Mouse (Mus musculus) midbrain, embryonic 15.5 days (tissue): ENCODE data around the gene Mmp15. TPM values are rescaled to one million over a fixed set of nuclear protein-coding genes. Genes with fewer than 3 reads are reported as not detected.

ENCODE experiments used
- ATAC-seq: fragments of 200-750 bp; cut with Nextera tagmentation; replicated peaks from 2 replicates; pipeline ENCODE4 v1.8.0; 2017; ENCODE audit warnings: moderate TSS enrichment
- H3K27ac ChIP-seq: fragments of 300-500 bp; sonication (generic); 2 replicates; pipeline ENCODE4 v1.5.1; 2015; ENCODE audit warnings: mild to moderate bottlenecking, inconsistent platforms
- H3K27me3 ChIP-seq: fragments of 300-500 bp; sonication (generic); replicated peaks from 2 replicates; pipeline ENCODE4 v1.6.1; 2015; ENCODE audit warnings: inconsistent platforms
- H3K36me3 ChIP-seq: fragments of 300-500 bp; sonication (generic); replicated peaks from 2 replicates; pipeline ENCODE4 v1.6.1; 2015; ENCODE audit warnings: inconsistent platforms
- H3K4me1 ChIP-seq: fragments of 300-500 bp; sonication (generic); 2 replicates; pipeline ENCODE4 v1.6.1; 2015; ENCODE audit warnings: inconsistent platforms
- H3K4me2 ChIP-seq: fragments of 300-500 bp; sonication (generic); 2 replicates; pipeline ENCODE4 v1.6.1; 2015; ENCODE audit warnings: inconsistent platforms, mild to moderate bottlenecking, moderate library complexity
- H3K4me3 ChIP-seq: fragments of 300-500 bp; sonication (generic); 2 replicates; pipeline ENCODE4 v1.5.1; 2015; ENCODE audit warnings: mild to moderate bottlenecking, inconsistent platforms
- H3K9ac ChIP-seq: fragments of 300-500 bp; sonication (generic); 2 replicates; pipeline ENCODE4 v1.6.1; 2015; ENCODE audit warnings: mild to moderate bottlenecking, inconsistent platforms
- H3K9me3 ChIP-seq: fragments of 300-500 bp; sonication (generic); 2 replicates; pipeline ENCODE4 v1.6.1; 2016; ENCODE audit warnings: inconsistent platforms
- WGBS: fragments of 180-500 bp; shearing (Covaris S2); methylation state at CpG from one replicate; pipeline ENCODE4 v1.1.7; 2015; ENCODE audit warnings: mixed read lengths; 5-methylcytosine and 5-hydroxymethylcytosine counted together
- polyA plus RNA-seq: library from polyadenylated mRNA; unstranded; fragments of >200 nt; fragmentation: Nextera tagmentation; extraction: Ambion mirVana; gene quantifications from 2 replicates; pipeline ENCODE4 v1.2.1, GENCODE M21; 2015

Gene Mmp15
- polyA plus RNA-seq, 1 experiment from 2014 or later, result 18.1 TPM

- Histone ChIP-seq H3K36me3 (peaks cover 8% of the 10 kb centered on the region; the same call in 1 of the 2 replicates), H3K4me1 (peaks cover 36% of the 10 kb centered on the region), H3K4me2 (no peak overlapping the region), H3K27me3 (no peaks in the 10 kb centered on the region), H3K4me3 (no peak overlapping the region), H3K9me3 (no peaks in the 10 kb centered on the region), H3K9ac (no peak overlapping the region), H3K27ac (0 out of 2 replicates have a peak overlapping the region, but pooled peaks have one; percentile 15)
- WGBS, result 89% methylated on average over 2 of the region's 2 CpGs
- ATAC-seq, result no peak
Measured at GRCm38 (mm10) chr8:95348356-95348755, 3.7 kb upstream of the Mmp15 start.

DNA sequence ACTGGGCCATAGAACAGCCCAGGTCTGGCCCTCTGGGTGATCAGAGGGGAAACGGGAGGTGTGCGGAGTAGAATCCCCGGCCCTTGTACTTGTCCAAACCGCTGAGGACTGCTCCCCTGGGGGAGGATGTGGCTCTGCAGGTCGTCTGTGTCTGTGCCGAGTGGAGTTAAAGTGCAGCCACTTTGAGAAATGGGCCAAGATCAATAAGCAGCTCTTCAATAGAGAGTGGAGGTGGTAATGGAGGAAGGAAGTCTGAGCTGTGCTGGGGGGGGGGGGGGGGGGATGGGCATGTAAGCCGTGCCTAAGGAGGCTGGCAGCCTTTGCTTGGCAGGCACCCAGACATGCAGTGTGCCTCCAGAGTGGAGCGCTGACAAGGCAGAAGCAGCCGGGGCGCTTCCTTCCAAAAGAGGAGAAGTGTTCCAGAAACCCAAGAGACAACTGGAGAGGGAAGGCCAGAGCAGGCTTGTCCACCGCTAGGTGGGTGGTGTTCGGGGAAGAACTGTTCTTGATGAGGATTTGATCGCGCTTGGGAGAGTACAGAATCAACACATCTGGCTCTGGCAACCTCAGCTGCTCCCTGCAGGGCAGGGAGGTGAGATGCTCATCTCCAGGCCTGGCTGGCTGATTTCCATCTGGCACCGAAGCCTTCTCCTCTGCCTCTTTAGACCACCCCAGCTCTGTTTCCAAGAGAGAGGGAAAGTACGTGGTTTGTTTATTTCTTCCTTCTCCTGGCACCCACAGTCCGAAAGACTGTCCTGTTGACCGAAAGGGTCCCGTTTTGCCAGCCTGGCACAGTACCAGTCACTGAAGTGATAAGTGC, 3.0 kb upstream of the Mmp15 start:
- H3K9ac ChIP-seq, result no peak overlapping the region
- H3K4me1 ChIP-seq, result peaks cover 43% of the 10 kb centered on the region
- no peak overlapping the region for H3K4me3 ChIP-seq
- 0 out of 2 replicates have a peak overlapping the region, but pooled peaks have one; percentile 15 for H3K27ac ChIP-seq
- H3K36me3 ChIP-seq, result 0 out of 2 replicates have a peak, but pooled peaks cover 7% of the 10 kb centered on the region
- 47% methylated on average over 19 of the region's 19 CpGs for WGBS
- no peak for ATAC-seq
- H3K4me2 ChIP-seq, result peak overlapping the region; percentile 19; the same call in 1 of the 2 replicates
- H3K27me3 ChIP-seq, result no peaks in the 10 kb centered on the region
- H3K9me3 ChIP-seq, result no peaks in the 10 kb centered on the region

DNA sequence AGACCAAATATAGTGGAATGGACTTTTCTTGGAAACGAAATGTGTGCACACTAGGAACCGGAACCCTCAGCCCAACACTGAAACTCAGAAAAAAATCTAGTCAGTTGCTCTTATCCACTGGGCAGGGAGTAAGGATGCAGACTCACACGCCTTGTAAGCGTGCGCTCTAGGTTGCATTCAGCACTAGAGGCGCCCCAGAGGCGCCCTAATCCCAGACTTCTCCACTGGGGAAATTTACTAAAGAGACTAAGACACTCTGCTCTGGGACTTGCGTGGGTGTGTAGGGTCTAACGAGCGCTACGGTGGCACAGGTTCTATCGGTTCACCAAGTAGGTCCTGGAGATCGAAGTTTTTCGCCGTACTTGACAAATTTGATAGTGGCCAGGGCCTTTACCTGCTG, 607 bp upstream of the Mmp15 start:
- peak overlapping the region; percentile 84 for H3K4me3 ChIP-seq
- peak overlapping the region; percentile 95 for H3K4me2 ChIP-seq
- peaks cover 59% of the 10 kb centered on the region for H3K4me1 ChIP-seq
- H3K36me3 ChIP-seq, result no peaks in the 10 kb centered on the region
- H3K9me3 ChIP-seq, result no peaks in the 10 kb centered on the region
- peak overlapping the region; percentile 80 for H3K27ac ChIP-seq
- no peak for ATAC-seq
- WGBS, result 2% methylated on average over 15 of the region's 15 CpGs
- H3K27me3 ChIP-seq, result no peaks in the 10 kb centered on the region
- 0 out of 2 replicates have a peak overlapping the region, but pooled peaks have one; percentile 68 for H3K9ac ChIP-seq

- Histone ChIP-seq H3K4me3 (peak overlapping the region; percentile 84), H3K36me3 (no peaks in the 10 kb centered on the region), H3K4me1 (peaks cover 57% of the 10 kb centered on the region), H3K9ac (peak overlapping the region; percentile 68), H3K27me3 (no peaks in the 10 kb centered on the region), H3K4me2 (peak overlapping the region; percentile 95), H3K9me3 (no peaks in the 10 kb centered on the region), H3K27ac (peak overlapping the region; percentile 80)
- WGBS, result 2% methylated on average over 60 of the region's 62 CpGs
- ATAC-seq, result peak; percentile 56
Measured at GRCm38 (mm10) chr8:95352871-95353866, 1.1 kb downstream of the Mmp15 start.

- Histone ChIP-seq H3K27me3 (no peaks in the 10 kb centered on the region), H3K27ac (no peak overlapping the region), H3K36me3 (no peaks in the 10 kb centered on the region), H3K9me3 (no peaks in the 10 kb centered on the region), H3K4me2 (peak overlapping the region; percentile 95; the same call in 1 of the 2 replicates), H3K4me1 (peaks cover 56% of the 10 kb centered on the region), H3K9ac (no peak overlapping the region), H3K4me3 (no peak overlapping the region)
- 83% methylated on average over 2 of the region's 2 CpGs for WGBS
- ATAC-seq, result no peak
Measured at GRCm38 (mm10) chr8:95354606-95355005, 2.5 kb downstream of the Mmp15 start.

GRCm38 (mm10) chr8:95358550-95359411, 6.7 kb downstream of the Mmp15 start:
- peaks cover 52% of the 10 kb centered on the region for H3K4me1 ChIP-seq
- H3K9ac ChIP-seq, result no peak overlapping the region
- H3K9me3 ChIP-seq, result no peaks in the 10 kb centered on the region
- WGBS, result 51% methylated on average over 8 of the region's 8 CpGs
- no peak overlapping the region for H3K4me2 ChIP-seq
- H3K4me3 ChIP-seq, result no peak overlapping the region
- H3K36me3 ChIP-seq, result no peaks in the 10 kb centered on the region
- peak overlapping the region; percentile 10; the same call in 1 of the 2 replicates for H3K27ac ChIP-seq
- ATAC-seq, result no peak
- no peaks in the 10 kb centered on the region for H3K27me3 ChIP-seq

DNA sequence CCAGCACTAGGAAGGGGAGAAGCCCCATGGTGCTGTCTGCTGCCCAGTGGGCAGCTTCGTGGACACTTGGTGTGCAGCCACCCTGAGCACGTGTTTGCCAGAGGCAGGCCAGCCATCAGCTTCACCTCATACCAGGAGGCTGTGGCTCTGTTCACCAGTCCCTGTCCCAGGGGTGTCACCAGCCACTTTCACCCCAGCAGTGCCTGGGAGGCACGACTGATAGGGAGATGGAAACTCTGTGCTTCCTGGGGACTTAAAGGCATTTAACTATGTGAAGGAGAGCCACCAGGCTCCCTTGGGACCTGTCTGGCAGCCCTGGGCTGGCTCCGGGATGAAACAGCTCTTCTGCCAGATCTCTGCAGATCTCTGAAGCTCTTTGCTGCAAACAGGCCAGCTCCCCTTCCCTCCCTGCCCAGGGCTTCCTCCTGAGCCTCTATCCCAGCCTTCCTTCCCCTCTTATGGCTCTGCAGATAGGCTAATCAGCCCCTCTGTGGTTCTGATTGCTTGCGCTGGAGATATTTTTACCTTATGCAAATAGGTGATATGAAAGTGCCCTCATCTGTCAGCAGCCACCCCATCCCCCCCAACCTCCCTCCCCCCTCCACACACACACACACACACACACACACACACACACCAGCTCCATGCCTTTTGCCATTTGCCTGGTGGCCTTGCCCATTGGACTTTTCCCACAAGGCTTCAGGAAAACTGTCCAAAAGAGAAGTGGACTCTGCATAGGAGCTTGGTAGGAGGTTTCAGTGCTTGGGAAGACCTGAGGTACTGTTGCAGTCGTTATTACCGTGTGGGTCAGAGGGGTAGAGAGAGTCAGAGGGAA, 8.3 kb downstream of the Mmp15 start:
- Histone ChIP-seq H3K4me1 (peaks cover 38% of the 10 kb centered on the region), H3K36me3 (no peaks in the 10 kb centered on the region), H3K27ac (peak overlapping the region; percentile 45), H3K4me3 (no peak overlapping the region), H3K4me2 (no peak overlapping the region), H3K27me3 (no peaks in the 10 kb centered on the region), H3K9me3 (no peaks in the 10 kb centered on the region), H3K9ac (no peak overlapping the region)
- ATAC-seq, result peak; percentile 22; the same call in 1 of the 2 replicates
- 41% methylated on average over 7 of the region's 7 CpGs for WGBS

DNA sequence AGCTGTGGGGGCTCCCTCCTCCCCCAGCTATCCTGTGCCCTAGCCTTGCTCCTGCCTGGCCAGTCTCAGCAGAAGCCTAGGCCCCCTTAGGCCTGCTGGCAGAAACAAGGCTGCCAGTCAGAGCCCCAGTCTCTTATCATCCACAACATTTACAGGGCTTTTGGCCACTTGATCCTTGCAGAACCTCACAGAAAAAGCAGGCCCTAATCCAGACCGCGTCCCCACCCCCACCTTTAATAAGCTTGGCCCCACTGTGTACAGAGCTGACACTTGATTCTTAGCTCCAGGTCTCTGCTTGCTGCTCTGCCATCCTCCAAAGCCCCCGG, 8.9 kb downstream of the Mmp15 start:
- Histone ChIP-seq H3K27me3 (no peaks in the 10 kb centered on the region), H3K9ac (no peak overlapping the region), H3K4me3 (no peak overlapping the region), H3K36me3 (no peaks in the 10 kb centered on the region), H3K27ac (no peak overlapping the region), H3K9me3 (no peaks in the 10 kb centered on the region), H3K4me2 (no peak overlapping the region), H3K4me1 (peaks cover 35% of the 10 kb centered on the region)
- WGBS, result 74% methylated on average over 3 of the region's 3 CpGs
- ATAC-seq, result no peak

DNA sequence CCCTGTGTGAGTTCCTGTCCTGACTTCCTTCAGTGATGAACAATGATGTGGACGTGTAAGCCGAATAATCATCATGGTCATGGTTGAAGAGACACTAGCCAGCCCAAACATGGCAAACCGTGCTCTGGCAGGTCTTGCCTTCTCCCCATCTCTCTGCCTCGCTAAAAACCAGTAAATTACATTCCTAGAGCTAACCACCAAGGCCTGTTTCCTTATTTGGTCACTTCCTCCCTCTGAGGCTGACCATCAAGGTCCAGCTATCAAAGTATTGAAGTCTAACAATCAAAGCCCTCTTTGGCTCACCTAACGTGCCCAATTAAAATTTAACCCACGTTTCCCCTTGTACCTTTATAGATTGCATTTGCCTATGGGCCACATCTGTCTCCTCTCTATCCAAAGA, 10.2 kb downstream of the Mmp15 start:
- WGBS, result 73% methylated on average over 6 of the region's 6 CpGs
- Histone ChIP-seq H3K27me3 (no peaks in the 10 kb centered on the region), H3K9ac (no peak overlapping the region)

DNA sequence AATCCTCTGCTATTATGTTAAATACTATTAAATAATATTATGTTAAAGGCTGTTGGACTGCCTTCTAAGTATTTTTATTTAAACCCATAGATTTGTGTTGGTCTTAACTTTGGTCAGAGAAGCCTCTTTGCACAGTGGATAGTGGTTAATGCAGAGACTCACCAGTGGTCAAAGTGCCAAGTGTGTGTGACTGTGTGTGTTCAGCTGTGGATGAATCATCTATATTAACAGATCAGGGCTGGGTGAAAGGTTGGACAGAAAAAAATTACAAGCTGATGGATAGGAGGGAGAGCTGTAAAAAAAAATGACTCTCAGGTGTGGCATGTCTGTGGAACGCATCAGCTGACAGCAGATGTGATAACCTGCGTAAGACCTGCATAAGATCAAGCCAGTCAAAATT, 11.8 kb downstream of the Mmp15 start:
- Histone ChIP-seq H3K9ac (no peak overlapping the region), H3K4me1 (peaks cover 27% of the 10 kb centered on the region), H3K4me2 (no peak overlapping the region), H3K36me3 (no peaks in the 10 kb centered on the region), H3K27ac (no peak overlapping the region), H3K9me3 (no peaks in the 10 kb centered on the region), H3K4me3 (no peak overlapping the region), H3K27me3 (no peaks in the 10 kb centered on the region)
- ATAC-seq, result no peak
- 98% methylated on average over 2 of the region's 2 CpGs for WGBS

More for the DNA sequence above, 10.2 kb downstream of the Mmp15 start:
- ATAC-seq, result no peak
- Histone ChIP-seq H3K4me2 (no peak overlapping the region), H3K4me1 (peaks cover 34% of the 10 kb centered on the region), H3K9me3 (no peaks in the 10 kb centered on the region), H3K4me3 (no peak overlapping the region), H3K27ac (no peak overlapping the region), H3K36me3 (no peaks in the 10 kb centered on the region)
